Mouse (Mus musculus): ENCODE data around the gene Camsap2. TPM values are rescaled to one million over a fixed set of nuclear protein-coding genes. Genes with fewer than 3 reads are reported as not detected.

Gene Camsap2
- polyA plus RNA-seq, 1 experiment from 2014 or later = 20.0 TPM

DNA sequence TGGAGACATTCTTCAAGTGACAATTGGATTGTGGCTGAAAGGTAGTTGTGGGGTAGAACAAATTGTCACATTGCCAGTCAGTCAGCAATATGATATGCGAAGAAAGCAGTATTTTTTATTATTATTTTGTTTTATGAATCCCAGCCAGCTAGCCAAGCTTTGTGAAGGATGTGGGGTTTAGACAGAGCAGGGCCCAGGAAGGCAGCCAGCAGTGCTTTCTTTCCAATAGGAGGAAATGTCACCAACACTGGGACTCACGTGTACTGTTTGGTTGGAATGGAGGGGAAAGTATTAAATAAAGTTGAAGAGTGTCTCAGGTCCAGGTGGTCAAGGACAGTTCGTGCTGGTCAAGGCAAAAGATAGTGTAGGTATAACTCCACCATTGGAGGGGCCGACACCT, 34.3 kb upstream of the Camsap2 start:
- ATAC-seq (ENCODE audit: insufficient read depth) = no peak
- no peak overlapping the region for H3K4me3 ChIP-seq (ENCODE audit: low read depth, low read length)
- no peak overlapping the region for H3K27ac ChIP-seq (ENCODE audit: low read depth)
- H3K9me3 ChIP-seq (ENCODE audit: low read depth, low read length) = no peaks in the 10 kb centered on the region
- H3K36me3 ChIP-seq (ENCODE audit: insufficient read depth) = no peaks in the 10 kb centered on the region
- H3K4me2 ChIP-seq = no peak overlapping the region
- 0 out of 2 replicates have a peak, but pooled peaks cover 2% of the 10 kb centered on the region for H3K4me1 ChIP-seq (ENCODE audit: insufficient read depth)
- H3K27me3 ChIP-seq (ENCODE audit: insufficient read depth, low read length) = no peaks in the 10 kb centered on the region
- DNase-seq = no peak
- 82% methylated on average over 4 of the region's 4 CpGs for WGBS
- no peak for TF ChIP-seq CTCF (IDR thresholded peaks at IDR 0.05; ENCODE audit: low read depth)
- H3K9ac ChIP-seq = no peak overlapping the region

- no peaks in the 10 kb centered on the region for H3K9me3 ChIP-seq (ENCODE audit: low read depth, low read length)
- DNase-seq (no peak), ATAC-seq (ENCODE audit: insufficient read depth) (no peak)
- H3K27ac ChIP-seq (ENCODE audit: low read depth) = no peak overlapping the region
- TF ChIP-seq CTCF (IDR thresholded peaks at IDR 0.05; ENCODE audit: low read depth) = no peak
- no peak overlapping the region for H3K4me2 ChIP-seq
- 0 out of 2 replicates have a peak, but pooled peaks cover 2% of the 10 kb centered on the region for H3K4me1 ChIP-seq (ENCODE audit: insufficient read depth)
- 89% methylated on average over 7 of the region's 7 CpGs for WGBS
- H3K9ac ChIP-seq = no peak overlapping the region
- H3K27me3 ChIP-seq (ENCODE audit: insufficient read depth, low read length) = no peaks in the 10 kb centered on the region
- no peak overlapping the region for H3K4me3 ChIP-seq (ENCODE audit: low read depth, low read length)
- H3K36me3 ChIP-seq (ENCODE audit: insufficient read depth) = no peaks in the 10 kb centered on the region
Measured at GRCm38 (mm10) chr1:136379261-136379660, 33.4 kb upstream of the Camsap2 start.

GRCm38 (mm10) chr1:136365986-136366385, 20.1 kb upstream of the Camsap2 start:
- H3K4me2 ChIP-seq = no peak overlapping the region
- H3K4me3 ChIP-seq (ENCODE audit: low read depth, low read length) = no peak overlapping the region
- WGBS = 70% methylated on average over 3 of the region's 3 CpGs
- no peaks in the 10 kb centered on the region for H3K27me3 ChIP-seq (ENCODE audit: insufficient read depth, low read length)
- DNase-seq (peak; percentile 37), ATAC-seq (ENCODE audit: insufficient read depth) (no peak)
- no peak overlapping the region for H3K9ac ChIP-seq
- TF ChIP-seq CTCF (IDR thresholded peaks at IDR 0.05; ENCODE audit: low read depth) = no peak
- H3K27ac ChIP-seq (ENCODE audit: low read depth) = no peak overlapping the region
- H3K9me3 ChIP-seq (ENCODE audit: low read depth, low read length) = no peaks in the 10 kb centered on the region
- peaks cover 12% of the 10 kb centered on the region for H3K4me1 ChIP-seq (ENCODE audit: insufficient read depth)
- H3K36me3 ChIP-seq (ENCODE audit: insufficient read depth) = no peaks in the 10 kb centered on the region

- DNase-seq (no peak), ATAC-seq (ENCODE audit: insufficient read depth) (0 out of 2 replicates have a peak, but pooled peaks have one; percentile 44)
- Histone ChIP-seq H3K4me2 (no peak overlapping the region), H3K9ac (no peak overlapping the region), H3K4me3 (ENCODE audit: low read depth, low read length) (no peak overlapping the region), H3K4me1 (ENCODE audit: insufficient read depth) (peaks cover 12% of the 10 kb centered on the region), H3K27me3 (ENCODE audit: insufficient read depth, low read length) (no peaks in the 10 kb centered on the region), H3K27ac (ENCODE audit: low read depth) (no peak overlapping the region), H3K36me3 (ENCODE audit: insufficient read depth) (no peaks in the 10 kb centered on the region), H3K9me3 (ENCODE audit: low read depth, low read length) (no peaks in the 10 kb centered on the region)
- no peak for TF ChIP-seq CTCF (IDR thresholded peaks at IDR 0.05; ENCODE audit: low read depth)
- 76% methylated on average over 19 of the region's 19 CpGs for WGBS
Measured at GRCm38 (mm10) chr1:136364711-136365110, 18.8 kb upstream of the Camsap2 start.

GRCm38 (mm10) chr1:136363035-136363434, 17.1 kb upstream of the Camsap2 start:
- DNase-seq = no peak
- H3K27ac ChIP-seq (ENCODE audit: low read depth) = no peak overlapping the region
- peaks cover 12% of the 10 kb centered on the region for H3K4me1 ChIP-seq (ENCODE audit: insufficient read depth)
- H3K4me3 ChIP-seq (ENCODE audit: low read depth, low read length) = no peak overlapping the region
- 58% methylated on average over 6 of the region's 6 CpGs for WGBS
- no peak for ATAC-seq (ENCODE audit: insufficient read depth)
- H3K36me3 ChIP-seq (ENCODE audit: insufficient read depth) = no peaks in the 10 kb centered on the region
- H3K4me2 ChIP-seq = no peak overlapping the region
- H3K27me3 ChIP-seq (ENCODE audit: insufficient read depth, low read length) = no peaks in the 10 kb centered on the region
- H3K9me3 ChIP-seq (ENCODE audit: low read depth, low read length) = no peaks in the 10 kb centered on the region
- H3K9ac ChIP-seq = no peak overlapping the region
- TF ChIP-seq CTCF (IDR thresholded peaks at IDR 0.05; ENCODE audit: low read depth) = no peak

- no peak for TF ChIP-seq CTCF (IDR thresholded peaks at IDR 0.05; ENCODE audit: low read depth)
- DNase-seq = no peak
- Histone ChIP-seq H3K4me2 (no peak overlapping the region), H3K4me3 (ENCODE audit: low read depth, low read length) (no peak overlapping the region), H3K9ac (no peak overlapping the region), H3K4me1 (ENCODE audit: insufficient read depth) (peaks cover 12% of the 10 kb centered on the region), H3K27me3 (ENCODE audit: insufficient read depth, low read length) (no peaks in the 10 kb centered on the region), H3K36me3 (ENCODE audit: insufficient read depth) (no peaks in the 10 kb centered on the region), H3K9me3 (ENCODE audit: low read depth, low read length) (no peaks in the 10 kb centered on the region), H3K27ac (ENCODE audit: low read depth) (no peak overlapping the region)
- no peak for ATAC-seq (ENCODE audit: insufficient read depth)
- WGBS = 56% methylated on average over 8 of the region's 8 CpGs
Measured at GRCm38 (mm10) chr1:136362567-136362966, 16.7 kb upstream of the Camsap2 start.

DNA sequence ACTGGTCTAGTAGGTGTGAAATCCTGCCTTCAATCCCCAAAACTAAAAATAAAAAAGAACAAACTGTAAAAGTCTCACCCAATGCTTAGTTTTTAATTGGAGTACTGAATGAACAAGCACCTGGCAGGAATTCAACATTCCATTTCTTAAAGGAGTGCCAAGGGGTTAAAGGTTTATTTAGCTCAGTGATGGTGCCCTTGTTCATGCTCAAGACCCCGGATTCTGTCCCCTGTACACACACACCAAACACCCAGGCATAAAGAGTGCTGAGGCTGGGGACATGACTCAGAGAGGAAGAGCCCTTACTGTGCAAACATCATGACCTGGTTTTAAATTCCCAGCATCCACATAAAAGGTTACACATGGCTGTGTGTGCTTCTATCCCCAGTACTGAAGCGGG, 15.5 kb upstream of the Camsap2 start:
- Histone ChIP-seq H3K4me1 (ENCODE audit: insufficient read depth) (peaks cover 12% of the 10 kb centered on the region), H3K4me2 (no peak overlapping the region), H3K27me3 (ENCODE audit: insufficient read depth, low read length) (no peaks in the 10 kb centered on the region), H3K36me3 (ENCODE audit: insufficient read depth) (no peaks in the 10 kb centered on the region), H3K9ac (no peak overlapping the region), H3K27ac (ENCODE audit: low read depth) (0 out of 2 replicates have a peak overlapping the region, but pooled peaks have one; percentile 27), H3K4me3 (ENCODE audit: low read depth, low read length) (no peak overlapping the region), H3K9me3 (ENCODE audit: low read depth, low read length) (no peaks in the 10 kb centered on the region)
- ATAC-seq (ENCODE audit: insufficient read depth) (peak; percentile 53), DNase-seq (peak; percentile 53)
- TF ChIP-seq CTCF (IDR thresholded peaks at IDR 0.05; ENCODE audit: low read depth) = no peak
- 53% methylated on average over 2 of the region's 2 CpGs for WGBS

DNA sequence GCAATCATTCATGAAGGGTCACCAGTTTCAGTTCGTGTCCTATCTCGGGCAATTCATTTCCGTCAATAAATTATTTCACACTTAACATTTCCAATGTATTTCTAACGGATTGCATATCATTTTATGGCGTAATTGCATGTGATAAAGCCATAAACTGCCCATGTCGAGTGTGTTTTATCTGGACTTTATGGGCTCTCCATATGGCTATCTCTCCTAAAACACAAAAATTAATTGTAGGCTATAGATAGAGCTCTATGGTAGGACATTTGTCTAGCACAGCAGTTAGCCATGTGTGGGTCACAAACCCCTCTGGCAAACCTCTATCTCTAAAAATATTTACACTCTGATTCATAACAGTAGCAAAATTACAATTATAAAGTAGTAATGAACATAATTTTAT, 15.0 kb upstream of the Camsap2 start:
- Histone ChIP-seq H3K27me3 (ENCODE audit: insufficient read depth, low read length) (no peaks in the 10 kb centered on the region), H3K4me2 (no peak overlapping the region), H3K9ac (no peak overlapping the region), H3K4me3 (ENCODE audit: low read depth, low read length) (no peak overlapping the region), H3K4me1 (ENCODE audit: insufficient read depth) (peaks cover 12% of the 10 kb centered on the region), H3K27ac (ENCODE audit: low read depth) (0 out of 2 replicates have a peak overlapping the region, but pooled peaks have one; percentile 27), H3K9me3 (ENCODE audit: low read depth, low read length) (no peaks in the 10 kb centered on the region), H3K36me3 (ENCODE audit: insufficient read depth) (no peaks in the 10 kb centered on the region)
- ATAC-seq (ENCODE audit: insufficient read depth) (no peak), DNase-seq (no peak)
- no peak for TF ChIP-seq CTCF (IDR thresholded peaks at IDR 0.05; ENCODE audit: low read depth)
- WGBS = 65% methylated on average over 6 of the region's 6 CpGs

Data from lung, embryonic 14.5 days (tissue).